Mouse (Mus musculus) layer of hippocampus, adult 11-12 months (tissue): ENCODE data around the gene Fgf2.

Source experiments
- DNase-seq: peaks from one replicate; pipeline ENCODE4 v3.0.0; 2022; ENCODE audit warnings: low spot score

The Fgf2 gene

DNA sequence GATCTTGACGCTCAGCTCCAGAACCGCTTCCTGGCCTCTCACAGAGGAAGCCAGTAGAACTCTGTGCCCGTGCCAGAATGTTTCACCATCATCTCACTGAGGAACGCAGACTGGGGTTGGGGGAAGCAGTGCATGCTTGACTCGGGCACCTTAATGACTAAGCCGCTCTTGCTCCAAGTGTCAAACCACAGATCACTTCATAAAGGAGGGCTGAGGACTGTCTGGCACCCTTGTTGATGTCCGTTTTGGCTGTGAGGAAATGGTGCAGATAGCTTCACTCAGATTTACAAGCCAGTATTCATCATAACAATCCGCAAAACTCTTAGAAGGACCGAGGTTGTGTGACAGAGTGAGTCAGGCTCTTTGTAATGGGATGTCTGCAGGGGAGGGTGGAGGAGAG is 12.6 kb downstream of the Fgf2 start:
- DNase-seq = no peak

DNA sequence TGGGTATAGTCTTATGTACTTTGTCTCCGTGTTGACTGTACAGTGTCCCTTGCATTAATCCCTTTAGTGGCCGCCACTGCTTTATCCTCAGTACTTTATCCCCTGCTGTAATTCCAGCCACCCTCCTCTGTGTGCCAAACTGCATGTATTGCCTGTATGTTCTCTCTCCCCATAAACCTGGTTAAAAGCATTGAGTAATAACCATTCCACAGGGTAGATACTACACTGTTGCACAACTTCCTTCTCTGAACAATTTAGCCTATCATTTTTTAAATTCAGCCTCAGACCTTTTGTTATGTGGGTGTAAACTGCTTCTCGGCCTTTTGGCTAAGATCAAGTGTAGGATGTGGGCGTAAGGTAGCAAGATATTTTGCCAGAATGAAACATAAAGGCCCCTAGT is 17.0 kb downstream of the Fgf2 start:
- DNase-seq = no peak

DNA sequence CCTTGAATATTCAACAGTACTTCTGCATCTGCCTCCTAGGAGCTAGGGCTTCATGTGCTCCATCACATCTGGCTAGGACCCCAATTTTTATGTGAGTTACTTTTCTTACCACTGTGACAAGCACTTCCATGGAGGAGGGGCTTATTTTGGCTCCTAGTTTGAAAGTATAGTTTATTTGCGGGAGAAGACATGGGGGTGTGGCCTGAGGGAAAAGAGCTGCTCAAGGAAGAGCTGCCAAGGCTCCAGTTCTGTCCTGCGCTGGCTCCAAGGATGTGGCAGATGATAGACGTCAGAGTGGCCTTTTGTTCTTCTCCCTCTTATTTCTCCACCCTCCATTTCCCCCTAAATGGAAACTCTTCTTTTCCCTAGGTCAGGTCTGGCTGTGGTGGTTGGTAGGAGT is 17.8 kb downstream of the Fgf2 start:
- no peak for DNase-seq

DNA sequence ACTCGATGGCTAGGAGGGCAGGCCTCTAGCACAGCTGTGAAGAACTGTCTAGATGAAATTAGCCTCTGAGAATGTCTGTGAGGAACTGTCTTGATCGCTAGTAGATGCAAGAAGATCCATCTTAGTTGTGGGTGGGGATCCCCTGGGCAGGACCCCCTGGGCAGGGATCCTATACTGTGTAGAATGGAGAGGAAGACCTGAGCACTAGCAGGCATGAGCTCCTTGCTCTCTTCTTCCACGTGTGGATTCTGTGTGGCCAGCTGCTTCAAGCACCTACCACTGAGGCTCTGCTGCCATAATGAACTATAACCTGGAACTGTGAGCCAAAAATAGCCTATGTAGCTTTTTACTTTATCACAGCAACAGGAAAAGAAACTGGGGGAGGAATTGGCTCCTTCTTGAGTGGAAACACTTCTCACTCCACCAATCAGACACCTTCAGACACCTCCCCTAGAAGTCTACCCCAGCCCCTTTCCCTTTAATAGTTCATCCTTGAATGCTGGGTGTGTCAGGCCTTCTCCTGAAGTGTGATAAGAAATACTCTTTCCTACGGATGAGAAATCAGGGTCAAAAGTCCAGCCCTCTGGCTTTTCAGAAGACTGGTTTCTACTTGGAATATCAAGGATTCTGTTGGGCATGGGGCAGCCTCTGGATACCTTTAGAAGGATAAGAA is 18.4 kb downstream of the Fgf2 start:
- no peak for DNase-seq

DNA sequence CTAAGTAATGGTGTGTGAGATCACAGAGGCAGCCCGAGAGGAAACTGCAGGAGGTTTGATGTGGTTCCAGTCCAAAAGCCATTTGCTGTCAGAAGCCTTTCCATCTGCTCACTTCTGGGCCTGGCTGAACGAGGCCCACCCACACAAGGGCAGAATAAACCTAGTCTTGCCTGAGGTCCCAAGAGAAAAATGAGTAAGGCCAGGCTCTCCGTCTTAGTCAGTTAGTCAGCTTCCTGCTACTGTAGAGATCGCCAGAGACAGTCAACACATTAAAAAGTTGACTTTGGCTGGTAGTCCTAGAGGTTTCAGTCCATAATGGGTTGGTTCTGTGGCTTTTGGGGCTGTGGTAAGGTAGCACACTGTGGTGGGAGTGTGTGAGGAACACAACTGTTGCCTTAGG is 22.3 kb downstream of the Fgf2 start:
- DNase-seq = no peak

DNA sequence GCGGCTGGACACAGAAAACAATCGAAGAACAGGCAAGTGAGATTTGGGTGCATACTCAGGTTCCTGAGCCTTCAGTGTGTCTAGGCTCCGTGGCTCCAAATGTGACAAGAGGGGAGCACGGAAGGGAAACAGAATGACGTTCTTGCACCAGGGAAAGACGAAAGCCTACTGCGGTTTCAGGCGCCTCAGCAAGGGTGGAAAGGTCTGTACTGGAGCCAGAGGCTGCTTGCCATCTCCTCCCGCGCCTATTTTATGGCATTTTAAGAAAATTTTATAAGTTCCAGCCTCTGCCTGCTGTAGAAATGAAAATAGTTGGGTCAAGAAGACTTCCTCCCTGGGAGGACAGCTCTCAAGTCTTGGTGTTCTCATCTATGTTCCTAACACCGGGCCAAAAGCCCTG is 25.6 kb downstream of the Fgf2 start:
- DNase-seq = no peak

DNA sequence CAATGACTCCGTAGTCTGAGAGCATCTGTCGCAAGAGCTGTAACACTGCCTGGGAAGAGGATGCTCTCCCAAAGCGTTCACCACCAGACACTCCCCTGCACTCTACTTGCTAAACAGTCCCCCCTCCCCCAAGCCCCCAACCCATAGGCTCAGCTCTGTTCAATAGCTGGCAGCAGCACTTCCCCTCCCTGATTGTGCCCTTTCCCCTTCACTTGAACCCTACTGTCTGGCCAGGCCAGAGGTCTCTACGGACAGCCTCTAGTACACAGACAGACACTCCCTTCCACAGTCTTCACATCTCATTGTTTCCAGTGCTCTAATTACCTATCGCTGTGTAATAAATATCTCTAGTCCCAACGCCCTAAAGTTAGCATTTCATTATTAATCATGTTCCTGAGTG is 29.8 kb downstream of the Fgf2 start:
- no peak for DNase-seq

DNA sequence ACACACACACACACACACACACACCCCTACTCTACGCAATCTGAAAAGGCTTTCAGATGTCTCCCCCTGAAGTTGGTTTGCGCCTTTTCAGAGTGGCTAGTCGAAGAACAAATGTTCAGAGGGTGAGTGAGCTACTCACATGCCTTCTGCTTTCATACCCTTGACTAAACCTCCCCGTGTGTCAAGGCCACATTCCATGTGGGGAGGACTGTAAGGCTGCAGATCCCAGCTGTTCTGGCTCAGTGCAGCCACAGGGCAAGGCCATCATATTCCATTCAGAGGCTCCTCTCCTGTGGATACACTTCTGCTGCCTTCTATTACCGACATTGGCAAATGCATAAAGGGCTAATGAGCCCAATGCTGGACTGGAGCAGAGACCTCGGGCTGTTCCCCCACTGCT is 30.3 kb downstream of the Fgf2 start:
- no peak for DNase-seq

DNA sequence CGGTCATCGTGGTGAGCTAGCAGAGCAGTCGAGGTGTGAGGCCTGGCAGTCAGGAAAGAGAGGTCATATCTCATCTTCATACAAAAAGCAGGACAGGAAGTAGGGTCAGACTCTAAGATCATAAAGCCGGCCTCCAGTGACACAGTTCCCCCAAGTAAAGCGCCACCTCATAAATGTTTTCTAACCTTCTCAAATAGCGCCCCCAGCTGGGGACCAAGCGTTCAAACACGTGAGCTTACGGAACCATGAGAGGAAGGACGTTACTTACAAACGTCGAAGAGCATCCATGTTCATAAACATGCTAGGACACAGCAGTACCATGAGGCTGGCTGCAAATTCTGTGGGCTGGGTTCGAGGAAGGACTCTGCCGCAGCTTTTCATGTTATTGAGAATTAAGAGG is 31.1 kb downstream of the Fgf2 start:
- no peak for DNase-seq

DNA sequence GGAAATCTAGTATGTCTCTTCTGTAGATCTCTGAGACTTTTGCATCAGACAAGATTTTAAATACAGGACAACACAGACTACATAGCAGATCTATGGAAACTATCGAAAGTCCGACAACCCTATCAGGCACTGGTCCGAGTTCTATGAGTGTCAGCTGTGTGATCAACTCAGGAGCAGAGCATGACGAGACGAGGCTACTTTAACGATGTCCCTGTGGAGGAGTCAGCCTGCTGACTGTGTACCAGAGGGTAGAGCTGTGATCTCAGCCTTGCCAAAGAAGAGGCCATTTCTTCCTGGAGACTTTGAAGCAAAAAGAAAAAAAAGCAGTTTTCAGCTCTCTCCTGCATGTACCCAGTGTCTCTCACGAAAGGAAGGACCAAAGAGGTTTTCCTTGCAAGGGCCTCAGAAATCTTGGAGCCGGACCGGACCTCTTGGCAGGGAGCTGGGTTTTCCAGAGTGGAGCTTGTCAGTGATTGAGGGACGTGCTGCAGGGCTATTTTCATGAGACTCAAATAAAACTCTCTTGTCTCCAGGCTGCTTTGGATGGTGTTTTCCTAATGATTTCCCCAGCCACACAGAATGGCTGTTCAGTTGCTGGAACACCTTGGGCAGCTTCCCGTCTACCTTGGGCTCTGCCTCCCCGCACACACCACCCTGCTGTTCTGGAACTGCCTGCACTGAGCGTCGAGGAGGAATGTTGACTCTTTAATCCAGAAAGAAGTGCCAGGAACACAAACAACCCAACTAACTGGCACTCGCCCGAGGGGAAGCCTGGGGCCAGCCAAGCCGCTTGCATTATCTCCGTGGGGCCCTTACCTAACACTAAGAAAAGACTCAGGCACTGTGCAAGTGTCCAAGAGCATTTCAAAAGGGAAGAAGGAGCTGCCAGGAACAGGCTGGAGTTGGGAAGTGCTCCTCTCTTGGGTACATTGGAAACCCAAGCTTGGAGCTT is 32.1 kb downstream of the Fgf2 start:
- peak; percentile 19 for DNase-seq

DNA sequence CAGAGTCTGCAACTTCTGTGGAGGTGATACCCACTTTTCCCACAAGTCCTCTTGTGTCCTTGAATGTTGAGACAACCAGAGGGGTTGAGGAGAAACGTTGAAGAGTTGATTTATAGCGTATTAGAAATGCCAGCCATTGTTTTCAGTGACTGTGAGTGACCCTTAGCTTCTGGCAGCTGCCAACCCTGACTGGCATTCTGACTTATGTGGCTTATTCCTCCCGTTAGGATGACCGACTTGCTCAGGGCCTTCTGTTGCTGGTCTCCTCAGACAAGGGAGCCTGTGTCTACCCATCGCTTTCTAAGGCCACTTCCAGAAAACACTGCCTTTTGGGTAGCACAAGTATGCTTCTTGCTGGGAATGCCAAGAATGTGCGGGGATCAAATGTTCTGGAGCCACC is 33.3 kb downstream of the Fgf2 start:
- DNase-seq = no peak

DNA sequence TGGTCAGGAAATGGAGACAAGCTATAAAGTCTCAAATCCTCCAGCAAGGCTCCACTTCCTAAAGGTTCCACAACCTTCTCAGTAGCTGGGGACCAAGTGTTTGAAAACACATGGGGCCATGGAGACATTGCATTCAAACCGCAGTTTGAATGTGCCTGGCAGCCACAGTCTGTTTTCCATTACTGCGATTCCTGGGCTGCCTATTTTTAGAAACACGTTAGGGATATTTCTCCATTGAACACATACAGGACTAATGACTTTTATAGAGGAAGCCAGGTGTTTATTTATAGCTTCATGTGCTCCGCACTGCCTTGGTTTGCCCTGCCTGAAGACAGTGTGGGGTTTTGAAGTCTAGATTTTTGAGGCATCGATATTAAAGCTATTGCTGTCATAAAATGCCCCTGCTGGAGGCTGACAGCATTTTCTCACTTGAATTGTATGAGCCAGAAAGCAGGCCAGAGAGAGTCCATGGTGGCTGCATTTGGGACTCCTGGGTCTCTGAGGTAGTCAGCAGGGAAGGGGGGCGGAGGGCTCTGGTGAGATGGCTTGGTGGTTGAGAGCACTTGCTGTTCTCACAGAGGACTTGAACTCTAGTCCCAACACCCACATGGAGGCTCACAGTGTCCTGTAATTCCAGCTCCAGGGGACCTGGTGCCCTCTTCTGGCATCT is 35.1 kb downstream of the Fgf2 start:
- DNase-seq = no peak

DNA sequence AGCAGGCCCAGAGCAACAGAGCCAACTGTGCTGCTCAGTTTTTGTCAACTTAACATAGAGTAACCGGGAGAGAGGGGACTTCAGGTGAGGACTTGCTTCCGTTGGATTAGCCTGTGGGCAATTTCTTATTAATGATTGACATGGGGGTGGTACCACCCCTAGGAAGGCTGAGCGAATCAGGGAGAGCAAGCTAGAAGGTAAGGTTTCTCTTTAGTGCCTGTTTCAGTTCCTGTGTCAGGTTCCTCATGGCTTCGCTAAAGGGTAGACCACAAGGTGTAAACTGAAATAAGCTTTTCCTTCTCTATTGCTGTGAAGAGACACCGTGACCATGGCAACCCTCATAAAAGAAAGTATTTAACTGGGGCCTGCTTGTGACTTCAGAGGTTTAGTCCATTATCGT is 39.2 kb downstream of the Fgf2 start:
- DNase-seq = no peak

DNA sequence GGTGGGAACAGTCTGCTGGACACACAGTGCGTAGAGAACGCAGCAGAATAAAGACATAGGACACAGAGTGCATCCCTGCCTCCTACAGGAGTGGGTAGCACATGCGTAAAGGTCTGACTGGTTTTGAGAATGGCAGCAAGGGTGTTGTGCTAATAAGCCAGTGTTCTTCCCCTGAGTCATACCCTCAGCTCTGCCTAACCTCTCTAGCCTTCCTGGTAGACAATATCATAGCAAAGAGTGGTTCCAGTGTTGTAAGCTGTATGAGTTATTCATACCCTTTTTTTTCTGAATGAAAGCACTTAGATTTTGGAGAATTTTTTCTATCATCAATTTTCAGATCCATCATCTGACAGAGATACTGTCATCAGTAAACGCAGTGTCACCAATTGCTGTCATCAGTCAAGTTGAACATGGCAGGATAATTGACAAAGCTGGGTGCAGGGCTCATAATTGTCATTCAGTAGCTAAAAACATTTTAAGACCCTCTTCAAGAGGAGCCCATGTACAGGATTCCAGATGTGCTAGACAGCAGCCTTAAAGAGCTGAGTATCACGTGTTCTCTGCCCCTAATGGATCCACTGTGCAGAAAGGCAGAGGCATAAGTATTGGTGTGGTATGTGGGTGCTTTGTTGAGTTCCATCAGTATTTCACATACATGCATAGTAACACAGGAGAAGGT is 48.9 kb downstream of the Fgf2 start:
- DNase-seq = no peak

DNA sequence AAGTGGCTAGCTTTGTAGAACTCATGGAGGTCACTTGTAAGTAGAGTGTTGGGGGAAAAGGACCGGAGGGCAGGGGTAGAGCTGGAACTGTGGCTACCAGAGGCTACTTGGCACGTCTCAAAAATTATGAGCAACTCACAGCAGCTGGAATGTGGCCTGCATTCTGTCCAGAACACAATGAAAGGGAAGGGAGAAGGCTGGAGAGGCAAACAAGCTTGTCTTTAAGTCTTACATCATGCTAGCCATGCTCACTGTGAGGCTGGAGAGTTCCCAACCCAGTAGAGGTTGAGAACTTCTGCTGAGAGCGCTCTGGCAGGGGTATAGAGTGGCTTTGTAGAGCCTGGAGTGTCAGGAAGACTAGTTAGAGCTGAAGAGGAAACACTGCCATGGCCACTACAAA is 49.5 kb downstream of the Fgf2 start:
- no peak for DNase-seq

DNA sequence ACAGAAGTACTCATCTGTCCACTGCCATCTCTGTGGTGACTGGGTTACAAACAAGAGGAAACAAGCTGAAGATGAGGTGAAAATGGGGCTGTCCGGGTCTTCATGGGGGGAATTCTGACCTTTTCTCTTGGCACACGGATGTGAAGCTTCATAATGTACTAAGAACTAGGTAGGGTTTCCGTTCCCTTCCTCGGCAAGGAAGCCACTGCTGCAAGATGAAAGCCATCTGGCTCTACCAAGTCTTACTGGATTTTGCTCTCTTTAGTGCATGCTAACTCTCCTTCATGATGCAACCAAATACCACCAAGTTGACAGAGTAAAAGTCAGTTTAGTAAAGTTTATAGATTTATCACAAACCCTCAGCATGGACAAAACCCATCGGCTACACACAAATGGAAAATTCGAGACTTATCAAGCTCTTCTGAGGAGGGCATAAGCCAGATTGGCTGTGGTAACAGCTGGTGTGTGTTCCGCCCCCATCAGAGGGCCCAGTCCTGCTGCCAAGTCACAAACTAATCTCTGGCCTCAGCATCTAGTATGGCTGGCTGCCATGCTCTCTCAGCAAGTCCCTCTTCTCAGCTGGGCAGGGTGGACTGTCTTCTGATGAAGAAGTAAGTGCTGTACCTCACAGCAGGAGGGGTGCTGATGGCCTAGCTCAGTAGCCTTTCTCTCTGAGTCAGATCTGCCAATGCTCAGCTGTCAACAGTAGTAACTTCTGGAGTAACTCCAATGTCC is 50.7 kb downstream of the Fgf2 start:
- no peak for DNase-seq

DNA sequence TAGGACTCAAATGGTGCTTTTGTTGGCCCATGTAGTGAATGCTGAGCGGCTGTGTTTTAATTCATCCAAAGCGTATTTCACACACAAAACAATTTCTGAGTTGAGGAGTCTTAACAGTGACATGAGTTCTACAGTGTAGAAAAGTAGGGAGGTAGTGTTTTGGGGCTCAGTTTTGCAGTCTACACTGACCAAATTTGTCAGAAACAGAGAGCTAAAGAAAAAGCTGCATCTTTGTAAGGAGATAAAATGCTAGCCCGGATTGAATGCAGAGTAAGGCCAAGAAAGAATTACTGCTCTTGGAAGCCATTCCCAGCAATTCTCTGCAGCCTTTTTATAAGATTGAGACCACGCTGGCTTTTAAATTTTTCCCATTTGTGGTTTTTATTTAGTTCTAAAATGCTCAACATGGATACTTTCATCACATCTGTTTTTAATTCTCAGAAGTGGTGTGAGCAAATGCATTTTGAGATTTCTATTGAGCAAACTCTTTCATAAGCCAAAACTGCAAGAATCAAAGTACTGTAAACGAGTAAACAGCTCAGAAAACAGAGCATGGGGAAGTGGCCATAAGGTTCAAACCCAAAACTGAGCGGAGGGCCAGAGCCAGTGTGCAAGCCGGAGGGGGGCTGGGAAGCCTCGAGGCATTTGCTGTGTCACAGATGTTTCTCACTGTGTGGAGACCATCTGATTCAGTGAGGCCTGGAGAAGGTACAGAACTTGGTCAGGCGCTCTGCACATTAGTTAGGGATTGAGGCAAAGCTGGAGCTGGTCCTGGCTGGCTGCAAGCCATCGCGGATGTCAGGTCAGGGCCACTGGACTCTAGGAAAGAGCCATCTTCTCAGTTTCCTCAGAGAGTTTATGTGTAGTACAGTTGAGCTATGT is 53.8 kb downstream of the Fgf2 start:
- no peak for DNase-seq

DNA sequence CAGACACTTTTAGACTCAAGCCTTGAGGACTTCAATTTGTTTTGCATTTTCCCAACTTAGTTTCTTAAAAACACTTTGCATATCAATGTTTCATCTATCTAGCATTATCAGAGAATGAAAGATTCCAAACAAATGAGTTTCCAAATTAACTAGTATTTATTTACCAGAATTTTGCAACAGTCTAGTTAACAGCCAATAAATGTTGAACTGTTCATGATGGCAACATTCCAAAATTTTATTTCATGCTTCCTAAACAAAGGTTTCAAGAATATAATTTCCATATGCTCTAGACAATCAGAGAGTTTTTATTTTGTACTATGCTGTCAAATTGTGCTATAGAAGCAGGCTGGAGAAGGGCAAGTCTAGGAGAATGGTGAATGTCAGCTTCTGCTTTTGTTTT is 59.5 kb downstream of the Fgf2 start:
- DNase-seq = no peak

DNA sequence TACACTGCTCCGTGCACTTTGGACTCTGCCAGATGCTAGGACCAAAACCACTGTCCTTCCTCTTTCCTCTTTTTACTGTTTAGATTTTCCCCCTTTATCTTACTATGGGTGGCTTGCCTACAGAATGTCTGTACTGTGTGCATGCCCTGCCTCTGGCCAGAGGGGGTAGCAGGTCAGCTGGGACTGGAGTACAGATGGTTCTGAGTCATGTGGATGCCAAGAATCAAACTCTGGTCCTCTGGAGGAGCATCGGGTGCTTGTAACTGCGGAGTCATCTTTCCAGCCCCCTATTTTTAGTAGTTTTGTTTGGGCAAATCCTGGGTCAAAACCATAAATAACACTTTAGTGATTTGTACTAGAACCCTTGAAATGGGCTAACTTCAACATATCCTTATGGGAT is 65.3 kb downstream of the Fgf2 start:
- DNase-seq = no peak

DNA sequence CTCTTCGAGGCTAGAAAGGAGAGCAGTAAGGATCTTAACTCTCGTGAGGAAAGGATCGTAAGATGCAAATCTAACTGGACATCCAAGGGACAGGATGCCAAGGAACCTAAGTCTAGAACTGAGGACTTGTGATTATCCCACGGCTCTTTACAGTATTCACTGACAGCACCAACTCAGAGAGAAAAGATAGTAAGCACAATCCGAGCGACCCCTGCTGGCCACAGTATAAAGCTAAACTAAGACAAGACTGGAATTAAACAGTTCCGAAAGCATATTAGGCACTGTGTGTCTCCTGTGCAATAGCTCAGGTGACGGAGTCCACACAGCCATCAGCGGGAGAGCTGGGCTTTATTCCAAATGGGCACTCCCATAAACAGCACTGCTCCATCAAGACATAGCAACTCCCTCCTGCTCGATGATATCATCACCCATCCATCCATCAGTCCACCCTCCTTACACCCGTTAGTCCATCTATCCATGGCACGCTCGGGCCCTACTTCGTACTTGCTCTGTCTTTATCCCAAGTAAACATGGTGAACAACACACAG is 66.3 kb downstream of the Fgf2 start:
- DNase-seq = peak; percentile 79
